Mouse (Mus musculus) ovary, postnatal 10 days (tissue): ENCODE measurements around the gene Csf2.

Source experiments
- DNase-seq: peaks from one replicate; pipeline ENCODE4 v3.0.0; 2022; ENCODE audit warnings: low spot score

Csf2 gene

DNA sequence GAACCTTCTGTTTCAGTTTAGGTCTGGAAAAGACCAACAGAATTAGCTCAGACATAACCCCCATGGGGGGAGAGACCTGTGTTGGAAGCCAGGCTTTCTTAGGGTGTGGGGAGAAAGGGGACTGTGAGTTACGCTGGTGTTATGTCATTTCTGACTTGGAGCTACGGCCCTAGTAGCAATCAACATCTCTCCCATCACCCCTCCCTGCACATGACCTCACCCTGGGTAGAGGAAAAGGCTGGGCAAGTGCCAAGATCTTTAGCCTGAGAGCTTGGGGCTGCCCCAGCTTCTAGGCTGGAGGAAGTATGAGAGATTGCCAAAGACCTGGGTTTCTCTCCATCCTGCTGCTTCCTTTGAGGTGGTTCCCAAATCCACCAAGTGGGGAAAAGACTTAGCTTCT, 12.5 kb downstream of the Csf2 start:
- no peak for DNase-seq

DNA sequence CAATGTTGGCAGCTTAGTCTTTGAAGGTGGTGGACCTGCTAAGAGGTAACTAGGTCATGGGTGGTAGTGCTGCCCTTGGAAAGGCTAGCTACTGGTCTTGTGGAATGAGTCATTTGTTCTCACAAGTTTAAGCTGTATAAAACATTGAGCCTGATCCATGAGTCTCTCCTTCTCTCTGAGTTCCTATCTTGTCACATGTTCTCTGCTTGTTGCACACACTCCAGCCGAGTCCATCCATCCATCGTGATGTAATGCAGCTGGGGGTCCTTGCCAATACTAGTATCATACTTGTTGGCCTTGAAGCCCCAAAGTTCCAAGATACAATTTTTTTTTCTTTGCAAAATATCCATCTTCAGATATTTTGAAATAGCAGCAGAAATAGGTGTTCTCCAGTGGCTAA, 22.0 kb downstream of the Csf2 start:
- DNase-seq: no peak

GRCm38 (mm10) chr11:54224475-54224986, 24.9 kb downstream of the Csf2 start:
- no peak for DNase-seq

- no peak for DNase-seq
Measured at GRCm38 (mm10) chr11:54223637-54224474, 25.6 kb downstream of the Csf2 start.

DNA sequence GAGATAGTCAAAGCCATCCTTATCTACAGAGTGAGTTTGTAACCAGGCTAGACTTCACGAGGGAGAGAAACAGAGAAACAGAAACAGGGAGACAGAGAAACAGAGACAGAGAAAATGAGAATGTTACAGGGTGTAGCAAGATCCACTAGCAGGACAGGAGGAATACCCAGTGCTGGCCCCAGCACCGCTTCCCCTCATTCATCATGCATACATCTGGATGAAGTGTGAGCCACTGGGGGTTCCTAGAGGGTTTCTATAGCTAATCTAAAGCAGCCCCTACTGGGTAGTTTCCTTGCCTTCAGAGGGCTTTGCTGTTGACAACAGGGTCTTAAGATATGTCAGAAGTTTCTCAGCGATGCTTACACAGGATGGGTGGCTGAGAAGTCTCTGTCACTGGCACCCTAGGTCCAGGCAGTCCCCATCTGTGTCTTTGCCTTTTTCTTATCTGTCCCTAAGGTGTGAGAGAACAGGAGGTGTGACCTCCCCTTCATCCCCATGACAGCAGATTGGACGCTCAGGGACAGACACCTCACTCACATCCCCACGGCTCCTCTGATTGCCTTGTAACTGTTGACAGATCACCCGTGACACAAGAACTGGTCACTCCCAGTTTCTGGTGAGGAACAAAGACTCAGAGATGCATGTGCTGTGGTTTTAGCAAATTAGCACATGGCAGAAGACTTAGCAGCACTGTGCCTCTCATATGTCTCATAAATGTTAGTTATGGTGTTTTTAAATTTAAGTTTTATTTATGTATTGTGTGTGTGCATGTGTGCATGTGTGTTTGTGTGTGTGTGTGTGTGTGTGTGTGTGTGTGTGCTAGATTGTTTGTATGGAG, 29.3 kb downstream of the Csf2 start:
- no peak for DNase-seq

DNA sequence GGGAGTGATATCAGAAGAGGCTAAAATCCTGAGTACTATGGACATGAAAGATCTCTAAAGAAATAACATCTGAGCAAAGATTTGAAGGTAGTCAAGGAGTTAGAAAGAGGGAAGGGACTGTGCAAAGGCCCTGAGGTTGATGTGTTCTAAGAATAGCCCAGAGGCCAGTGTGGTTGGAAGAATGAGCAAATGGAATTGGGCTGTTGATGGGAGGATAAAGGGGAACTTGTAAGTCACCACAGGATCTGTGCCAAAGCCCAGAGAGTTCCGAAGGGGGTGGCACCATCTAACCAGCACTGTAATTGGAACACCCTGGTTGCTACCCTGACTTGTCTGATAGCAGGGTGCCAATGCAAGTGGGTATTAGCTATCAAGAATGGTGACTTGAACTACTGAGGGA, 30.3 kb downstream of the Csf2 start:
- DNase-seq: no peak

DNA sequence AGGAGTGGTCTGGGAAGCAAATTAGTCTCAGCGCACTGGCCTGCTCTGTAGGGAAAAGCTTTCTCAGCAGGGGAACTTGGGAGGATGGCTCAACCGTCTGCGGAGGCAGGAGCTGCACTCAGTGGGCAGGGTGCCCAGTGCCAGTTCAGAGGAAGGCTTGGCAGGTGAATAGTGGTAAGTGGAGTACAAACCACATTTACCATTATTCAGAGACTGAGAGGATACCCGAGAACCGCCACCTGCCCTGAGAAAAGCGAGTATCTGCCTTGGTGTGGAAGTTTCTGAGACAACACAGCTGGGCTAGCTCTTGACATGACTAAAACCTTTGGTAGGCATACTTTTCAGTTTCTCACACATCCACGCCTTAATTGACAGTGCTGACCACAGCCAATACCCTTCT, 32.1 kb downstream of the Csf2 start:
- no peak for DNase-seq

- DNase-seq: no peak
Measured at GRCm38 (mm10) chr11:54216091-54216490, 33.4 kb downstream of the Csf2 start.

GRCm38 (mm10) chr11:54214499-54215443, 34.7 kb downstream of the Csf2 start:
- DNase-seq: peak; percentile 9

GRCm38 (mm10) chr11:54213631-54214030, 35.8 kb downstream of the Csf2 start:
- DNase-seq: no peak

GRCm38 (mm10) chr11:54206993-54207392, 42.5 kb downstream of the Csf2 start:
- no peak for DNase-seq

DNA sequence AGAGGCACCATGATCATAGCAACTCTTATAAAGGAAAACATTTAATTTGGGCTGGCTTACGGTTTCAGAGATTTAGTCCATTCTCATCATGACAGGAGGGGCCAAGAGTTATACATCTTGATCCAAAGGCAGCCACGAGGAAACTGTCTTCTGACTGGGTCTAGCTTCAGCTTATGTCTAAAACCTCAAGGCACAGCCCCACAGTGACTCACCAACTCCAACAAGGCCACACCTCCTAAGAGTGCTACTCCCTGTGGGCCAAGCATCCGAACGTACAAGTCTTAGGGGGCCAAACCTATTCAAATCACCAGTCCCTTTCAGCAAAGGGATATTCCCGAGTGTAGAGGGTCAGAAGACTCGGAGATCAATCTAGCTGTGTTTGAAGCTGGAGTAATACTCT, 44.1 kb downstream of the Csf2 start:
- DNase-seq: no peak

DNA sequence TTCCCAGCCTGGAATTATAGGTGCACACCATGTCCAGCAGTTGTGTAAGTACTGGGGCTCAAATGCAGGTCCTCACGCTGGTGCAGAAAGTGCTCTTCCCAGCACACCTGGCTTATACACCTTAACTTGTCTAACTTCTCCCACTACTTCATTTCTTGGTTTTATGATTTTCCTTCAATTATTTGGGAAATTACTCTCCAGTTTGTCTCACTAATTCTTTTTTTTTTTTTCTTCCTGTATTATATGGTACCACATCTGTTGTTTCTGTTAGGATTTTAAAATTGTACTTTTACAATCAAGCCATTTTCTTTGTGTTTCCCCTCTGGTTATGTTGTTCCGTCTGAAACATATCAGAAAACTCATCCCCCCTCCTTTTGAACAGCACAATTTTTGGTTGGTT, 44.7 kb downstream of the Csf2 start:
- no peak for DNase-seq

DNA sequence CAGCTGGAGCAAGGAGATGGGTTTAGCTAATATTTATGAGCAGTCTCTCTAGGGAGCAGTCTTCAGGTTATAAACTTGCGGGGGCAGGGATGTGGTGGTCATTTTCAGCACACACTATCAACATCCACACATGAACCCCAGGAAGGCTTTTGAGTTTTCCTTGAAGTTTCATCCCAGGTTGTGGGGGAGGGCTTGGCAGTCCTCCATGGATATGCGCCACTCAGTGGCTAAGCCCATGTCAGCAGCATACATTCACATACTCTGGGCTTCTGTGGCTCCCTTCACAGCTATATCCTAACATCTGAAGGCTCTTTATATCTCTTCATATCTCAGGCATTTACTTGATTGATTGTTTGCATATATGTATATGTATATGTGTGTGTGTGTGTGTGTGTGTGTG, 46.3 kb downstream of the Csf2 start:
- DNase-seq: peak; percentile 17

GRCm38 (mm10) chr11:54201881-54202685, 47.4 kb downstream of the Csf2 start:
- DNase-seq: no peak

DNA sequence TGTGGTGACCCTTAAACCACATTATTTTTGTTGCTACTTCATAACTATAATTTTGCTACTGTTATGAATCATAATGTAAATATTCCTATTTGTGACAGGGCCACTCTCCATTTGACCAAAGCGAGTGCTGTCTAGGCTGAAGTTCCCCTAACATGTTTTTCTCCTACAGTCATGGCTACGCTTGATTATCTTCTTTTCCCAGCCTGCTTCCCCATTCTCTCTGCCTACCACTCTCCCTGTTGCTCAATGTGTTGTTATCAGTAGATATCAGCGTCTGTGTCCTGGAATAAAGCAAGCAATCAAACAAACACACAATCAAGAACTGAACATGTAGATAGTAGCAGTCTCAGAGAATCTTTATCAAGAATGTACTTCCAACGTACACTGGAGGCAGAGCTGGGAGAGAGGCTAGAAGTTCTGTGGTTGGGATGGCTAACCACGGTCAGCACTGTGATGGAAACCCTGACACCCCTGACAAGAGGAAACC, 48.1 kb downstream of the Csf2 start:
- no peak for DNase-seq
